Mouse (Mus musculus) G1E (cell line): ENCODE results near the gene Stom. TPM values are rescaled to one million over a fixed set of nuclear protein-coding genes. Genes with fewer than 3 reads are reported as not detected.

ENCODE experiments used
- ATAC-seq: 2 replicates; pipeline ENCODE4 v1.8.0; 2016; ENCODE audit warnings: mild to moderate bottlenecking; ENCODE audit not compliant: insufficient number of reproducible peaks, poor library complexity, low FRiP score, severe bottlenecking; ENCODE audit errors: extremely low read depth
- DNase-seq: peaks from one replicate; pipeline ENCODE4 v3.0.0; 2012; ENCODE audit warnings: low spot score
- H3K27me3 ChIP-seq: 2 replicates; pipeline ENCODE4 v1.6.1; 2012; ENCODE audit warnings: mild to moderate bottlenecking, low read length, inconsistent platforms; ENCODE audit not compliant: insufficient read depth
- H3K36me3 ChIP-seq: replicated peaks from 2 replicates; pipeline ENCODE3; 2012; ENCODE audit warnings: mild to moderate bottlenecking, inconsistent platforms
- H3K4me1 ChIP-seq: 2 replicates; pipeline ENCODE4 v1.6.1; 2012; ENCODE audit warnings: low read depth, low read length, inconsistent platforms, mixed read lengths; ENCODE audit not compliant: insufficient read depth
- H3K4me3 ChIP-seq: 2 replicates; pipeline ENCODE4 v1.5.1; 2012; ENCODE audit warnings: low read depth, mild to moderate bottlenecking, inconsistent platforms, low read length, moderate library complexity, mixed read lengths
- H3K9me3 ChIP-seq: replicated peaks from 2 replicates; pipeline ENCODE4 v1.6.1; 2012; ENCODE audit warnings: inconsistent platforms
- CTCF ChIP-seq: IDR thresholded peaks from 2 replicates; pipeline ENCODE4 v1.5.1; 2012; ENCODE audit warnings: low read depth, low read length, inconsistent platforms, mixed read lengths
- GATA1 ChIP-seq: IDR thresholded peaks from 2 replicates; pipeline ENCODE4 v1.6.1; 2012; ENCODE audit warnings: borderline replicate concordance, low read length, inconsistent platforms, mixed read lengths
- GATA2 ChIP-seq: IDR thresholded peaks from 2 replicates; pipeline ENCODE4 v1.6.1; 2012; ENCODE audit warnings: low read depth, low read length, inconsistent platforms, borderline replicate concordance
- POLR2AphosphoS5 ChIP-seq: IDR thresholded peaks from 2 replicates; pipeline ENCODE4 v1.6.1; 2012; ENCODE audit warnings: low read depth, low read length, inconsistent platforms; ENCODE audit not compliant: insufficient replicate concordance
- TAL1 ChIP-seq: conservative IDR thresholded peaks from 2 replicates; pipeline ENCODE4 v1.6.1; 2012; ENCODE audit warnings: low read depth, low read length, inconsistent platforms, mixed read lengths
- polyA plus RNA-seq: library from polyadenylated mRNA; stranded (reverse); fragments of >175 nt; gene quantifications from 2 replicates; pipeline ENCODE4 v1.2.3, GENCODE M21; 2012
- total RNA-seq, 2 experiments: library from RNA; stranded (forward) in 1 of 2; stranded (reverse) in 1 of 2; fragments of 200-1000 nt in 1 of 2; fragments of >200 nt in 1 of 2; fragmentation: Nextera tagmentation in 1 of 2; gene quantifications; 2 replicates each; pipeline ENCODE4 v1.2.3; 2014 to 2017

Stom gene
- total and polyA plus RNA-seq, 3 experiments: 3.4 to 51.4 (median 13.7) TPM

DNA sequence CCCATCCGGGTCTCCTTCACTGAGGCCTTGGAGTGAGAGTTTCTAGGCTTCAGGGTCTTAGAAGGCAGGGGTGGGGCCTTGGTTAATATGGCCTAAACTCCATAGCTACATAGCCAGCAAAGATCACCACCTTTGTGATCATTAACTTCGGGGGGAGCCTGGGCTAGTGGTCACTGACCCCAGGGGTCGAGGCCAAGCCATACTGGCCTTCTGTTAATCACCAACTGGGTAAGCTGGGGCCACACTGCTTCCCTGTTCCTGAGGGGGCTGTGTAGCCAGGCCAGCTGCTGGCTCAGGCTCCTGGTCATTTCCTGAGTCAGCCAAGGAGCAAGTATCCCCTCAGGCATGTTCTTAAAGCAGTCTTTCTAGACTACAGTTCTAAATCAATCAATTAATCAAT, 56.8 kb downstream of the Stom start:
- no peak for TF ChIP-seq GATA2
- no peak for TF ChIP-seq TAL1
- TF ChIP-seq POLR2AphosphoS5: no peak
- TF ChIP-seq CTCF: no peak
- no peak for TF ChIP-seq GATA1
- no peaks in the 10 kb centered on the region for H3K36me3 ChIP-seq
- no peaks in the 10 kb centered on the region for H3K4me1 ChIP-seq
- no peak for ATAC-seq
- H3K27me3 ChIP-seq: peaks cover 72% of the 10 kb centered on the region
- no peak overlapping the region for H3K4me3 ChIP-seq
- DNase-seq: no peak
- no peaks in the 10 kb centered on the region for H3K9me3 ChIP-seq

- Histone ChIP-seq H3K27me3 (peaks cover 66% of the 10 kb centered on the region), H3K4me3 (no peak overlapping the region), H3K36me3 (no peaks in the 10 kb centered on the region), H3K9me3 (no peaks in the 10 kb centered on the region), H3K4me1 (no peaks in the 10 kb centered on the region; the same call in 1 of the 2 replicates)
- no peak for DNase-seq
- ATAC-seq: no peak
- no peak for TF ChIP-seq GATA1
- no peak for TF ChIP-seq GATA2
These were observed 58.2 kb downstream of the Stom start for GRCm38 (mm10) chr2:35278371-35279210.

DNA sequence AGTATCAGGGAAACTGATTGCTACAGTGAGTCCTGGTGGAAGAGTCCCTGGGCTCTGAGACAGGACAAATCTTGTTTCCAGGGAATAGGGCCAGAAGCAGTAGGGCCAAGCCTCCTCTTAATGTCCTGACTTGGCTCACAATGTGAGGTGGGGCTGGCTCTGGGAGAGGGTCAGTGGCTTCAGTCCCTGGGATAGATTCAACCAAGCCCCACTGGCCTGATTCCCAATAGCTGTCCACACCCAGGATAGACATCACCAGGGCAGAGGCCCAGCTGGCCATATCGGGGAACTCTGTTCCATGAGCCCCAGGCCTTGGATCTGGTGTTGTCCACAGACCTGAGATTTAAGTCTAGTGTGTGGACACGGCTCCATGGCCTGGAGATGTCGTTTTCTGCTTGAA, 59.1 kb downstream of the Stom start:
- ATAC-seq (no peak), DNase-seq (no peak)
- Histone ChIP-seq H3K4me3 (no peak overlapping the region), H3K36me3 (no peaks in the 10 kb centered on the region), H3K27me3 (peaks cover 58% of the 10 kb centered on the region), H3K4me1 (peaks cover 8% of the 10 kb centered on the region), H3K9me3 (no peaks in the 10 kb centered on the region)
- TF ChIP-seq POLR2AphosphoS5 (no peak), GATA1 (no peak), TAL1 (no peak), GATA2 (no peak), CTCF (no peak)

GRCm38 (mm10) chr2:35273536-35273935, 63.2 kb downstream of the Stom start:
- DNase-seq (no peak), ATAC-seq (no peak)
- Histone ChIP-seq H3K9me3 (no peaks in the 10 kb centered on the region), H3K27me3 (peaks cover 29% of the 10 kb centered on the region), H3K36me3 (no peaks in the 10 kb centered on the region), H3K4me3 (no peak overlapping the region), H3K4me1 (peaks cover 40% of the 10 kb centered on the region)
- TF ChIP-seq CTCF (no peak), GATA1 (no peak), TAL1 (no peak), POLR2AphosphoS5 (no peak), GATA2 (no peak)

DNA sequence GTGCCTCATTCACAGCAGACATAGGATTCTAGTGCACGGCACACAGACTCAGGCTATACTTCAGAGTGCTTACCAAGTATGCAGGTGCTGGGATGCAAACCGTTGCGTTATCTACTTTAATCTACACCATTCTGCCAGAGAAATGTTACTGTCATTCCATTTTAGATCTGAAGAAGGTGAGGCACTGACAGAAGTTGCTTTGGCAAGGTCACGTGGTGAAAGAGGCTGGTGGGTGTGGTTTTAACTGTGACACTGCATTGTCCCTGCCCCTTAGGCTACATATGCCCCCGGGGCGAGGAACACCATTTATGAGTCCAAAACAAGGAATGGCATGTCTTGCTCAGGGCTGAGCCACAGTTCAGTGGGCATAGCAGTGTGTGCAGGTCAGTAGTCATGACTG, 63.9 kb downstream of the Stom start:
- peaks cover 23% of the 10 kb centered on the region for H3K27me3 ChIP-seq
- TF ChIP-seq TAL1 (no peak), POLR2AphosphoS5 (no peak), CTCF (no peak), GATA1 (no peak), GATA2 (no peak)
- H3K9me3 ChIP-seq: no peaks in the 10 kb centered on the region
- DNase-seq (no peak), ATAC-seq (no peak; the same call in 1 of the 2 replicates)
- peaks cover 42% of the 10 kb centered on the region for H3K4me1 ChIP-seq
- H3K4me3 ChIP-seq: no peak overlapping the region
- H3K36me3 ChIP-seq: no peaks in the 10 kb centered on the region

GRCm38 (mm10) chr2:35271817-35272216, 65.0 kb downstream of the Stom start:
- ATAC-seq (no peak), DNase-seq (no peak)
- Histone ChIP-seq H3K9me3 (no peaks in the 10 kb centered on the region), H3K27me3 (peaks cover 23% of the 10 kb centered on the region), H3K4me3 (no peak overlapping the region), H3K36me3 (no peaks in the 10 kb centered on the region), H3K4me1 (peaks cover 50% of the 10 kb centered on the region)
- TF ChIP-seq GATA1 (no peak), GATA2 (no peak), CTCF (no peak), TAL1 (no peak), POLR2AphosphoS5 (no peak)
